Comparison of ENCODE assay signal across 20 mouse cellular contexts in the genomic region with DNA sequence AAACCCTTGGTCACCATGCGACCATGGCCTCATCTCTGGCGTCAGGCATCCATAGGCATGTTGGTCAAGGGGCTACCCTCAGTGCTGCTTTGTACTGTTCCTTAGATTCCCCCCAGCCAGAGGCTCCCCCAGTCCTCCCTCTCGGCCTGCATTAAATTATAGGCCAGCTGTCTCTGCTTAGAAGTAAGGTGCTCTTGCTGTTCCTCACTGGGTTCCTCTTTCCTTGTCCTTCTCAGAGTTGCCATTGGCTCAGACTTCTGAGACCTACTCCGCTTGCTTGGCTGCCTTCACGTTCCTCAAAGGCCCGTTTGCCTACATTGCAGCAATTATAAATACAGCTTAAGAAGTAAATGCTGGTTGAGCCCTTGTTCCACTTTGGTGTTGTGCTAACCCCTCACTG.
DNase-seq lines count a peak whose midpoint lies in the region; ATAC-seq and TF ChIP-seq lines count a peak whose summit lies in the region.
"Had no signal": no experiment of that assay in that cellular context is flagged by ENCODE, and none has a peak within 500 bp of the region (broad histone marks: within the 10 kb centered on the region; RNA-seq: fewer than 3 reads in every experiment).

No protein-coding gene starts in this region.

- no peak overlapping the region for H3K4me2 ChIP-seq in forebrain, embryonic 14.5 days (ENCODE audit: low read length)
- H3K4me2 ChIP-seq in forebrain, postnatal 0 days (ENCODE audit: low read depth) = no peak overlapping the region
- H3K4me2 ChIP-seq in lung, embryonic 16.5 days (ENCODE audit: low read depth, low read length) = no peak overlapping the region
- no peak overlapping the region for H3K4me2 ChIP-seq in embryonic facial prominence, embryonic 13.5 days
- no peak overlapping the region for H3K4me2 ChIP-seq in neural tube, embryonic 15.5 days
- H3K4me2 ChIP-seq: hindbrain, embryonic 12.5 days; midbrain, embryonic 12.5 days had no signal

- no peak overlapping the region for H3K27ac ChIP-seq in forebrain, embryonic 14.5 days (ENCODE audit: low read depth, low read length)
- H3K27ac ChIP-seq in forebrain, postnatal 0 days (ENCODE audit: low read depth, low read length) = no peak overlapping the region
- peak overlapping the region; percentile 27; the same call in 1 of the 2 replicates for H3K27ac ChIP-seq in lung, embryonic 16.5 days (ENCODE audit: low read length)
- peak overlapping the region; percentile 57; the same call in 1 of the 2 replicates for H3K27ac ChIP-seq in embryonic facial prominence, embryonic 13.5 days
- no peak overlapping the region for H3K27ac ChIP-seq in neural tube, embryonic 15.5 days (replicated peaks)
- H3K27ac ChIP-seq: heart, embryonic 10.5 days; hindbrain, embryonic 12.5 days; midbrain, embryonic 12.5 days had no signal

- H3K9ac ChIP-seq in forebrain, embryonic 14.5 days (ENCODE audit: low read length) = no peak overlapping the region
- H3K9ac ChIP-seq in forebrain, postnatal 0 days = no peak overlapping the region
- H3K9ac ChIP-seq in lung, embryonic 16.5 days (ENCODE audit: low read length) = no peak overlapping the region
- H3K9ac ChIP-seq in embryonic facial prominence, embryonic 13.5 days = no peak overlapping the region
- H3K9ac ChIP-seq in neural tube, embryonic 15.5 days (replicated peaks) = no peak overlapping the region
- H3K9ac ChIP-seq: hindbrain, embryonic 12.5 days; liver, postnatal 0 days; midbrain, embryonic 12.5 days had no signal

- 76% methylated on average over 6 of the region's 6 CpGs for WGBS in forebrain, embryonic 14.5 days
- WGBS in forebrain, postnatal 0 days = 69% methylated on average over 6 of the region's 6 CpGs
- WGBS in lung, embryonic 16.5 days = 71% methylated on average over 6 of the region's 6 CpGs
- WGBS in embryonic facial prominence, embryonic 13.5 days = 47% methylated on average over 6 of the region's 6 CpGs
- WGBS in neural tube, embryonic 15.5 days = 80% methylated on average over 6 of the region's 6 CpGs

- peak; percentile 6; the same call in 1 of the 2 replicates for ATAC-seq in forebrain, embryonic 14.5 days
- ATAC-seq in forebrain, postnatal 0 days = no peak
- no peak for ATAC-seq in lung, embryonic 16.5 days (ENCODE audit: low read depth)
- ATAC-seq in embryonic facial prominence, embryonic 13.5 days (ENCODE audit: insufficient number of reproducible peaks, insufficient read depth, low FRiP score, low TSS enrichment, low read depth) = no peak
- 0 out of 2 replicates have a peak, but pooled peaks have one; percentile 3 for ATAC-seq in neural tube, embryonic 15.5 days (ENCODE audit: low FRiP score)
- ATAC-seq: forebrain, embryonic 16.5 days; inflammation-experienced regulatory T-cells, adult 6 months; liver, postnatal 0 days had no signal

- TF ChIP-seq CTCF in forebrain, postnatal 0 days (IDR thresholded peaks at IDR 0.05; ENCODE audit: low read depth) = no peak

- H3K4me3 ChIP-seq in forebrain, embryonic 14.5 days (ENCODE audit: low read depth, low read length) = no peak overlapping the region
- H3K4me3 ChIP-seq in forebrain, postnatal 0 days (ENCODE audit: low read depth, low read length) = no peak overlapping the region
- H3K4me3 ChIP-seq in lung, embryonic 16.5 days (ENCODE audit: low read length) = no peak overlapping the region
- no peak overlapping the region for H3K4me3 ChIP-seq in embryonic facial prominence, embryonic 13.5 days
- H3K4me3 ChIP-seq in neural tube, embryonic 15.5 days (replicated peaks) = no peak overlapping the region
- H3K4me3 ChIP-seq: erythroblast, embryonic 14.5 days; heart, embryonic 10.5 days; hindbrain, embryonic 12.5 days; midbrain, embryonic 12.5 days had no signal

- H3K4me1 ChIP-seq in forebrain, embryonic 14.5 days (ENCODE audit: control insufficient read depth, insufficient read depth, low read length) = peaks cover 4% of the 10 kb centered on the region; the same call in 1 of the 2 replicates
- no peaks in the 10 kb centered on the region for H3K4me1 ChIP-seq in forebrain, postnatal 0 days (ENCODE audit: insufficient read depth)
- no peaks in the 10 kb centered on the region; the same call in 1 of the 2 replicates for H3K4me1 ChIP-seq in lung, embryonic 16.5 days (replicated peaks; ENCODE audit: control insufficient read depth, insufficient read depth, low read length)
- peaks cover 57% of the 10 kb centered on the region for H3K4me1 ChIP-seq in embryonic facial prominence, embryonic 13.5 days
- H3K4me1 ChIP-seq in neural tube, embryonic 15.5 days = peaks cover 29% of the 10 kb centered on the region

- H3K36me3 ChIP-seq in forebrain, embryonic 14.5 days (ENCODE audit: control insufficient read depth, insufficient read depth, low read length) = no peaks in the 10 kb centered on the region
- no peaks in the 10 kb centered on the region for H3K36me3 ChIP-seq in forebrain, postnatal 0 days (ENCODE audit: insufficient read depth)
- no peaks in the 10 kb centered on the region for H3K36me3 ChIP-seq in lung, embryonic 16.5 days (ENCODE audit: control insufficient read depth, insufficient read depth, low read length)
- no peaks in the 10 kb centered on the region for H3K36me3 ChIP-seq in embryonic facial prominence, embryonic 13.5 days
- H3K36me3 ChIP-seq in neural tube, embryonic 15.5 days = no peaks in the 10 kb centered on the region
- H3K36me3 ChIP-seq: heart, embryonic 10.5 days; hindbrain, embryonic 12.5 days; midbrain, embryonic 12.5 days had no signal

- H3K9me3 ChIP-seq in forebrain, embryonic 14.5 days (replicated peaks; ENCODE audit: control insufficient read depth, low read length) = no peaks in the 10 kb centered on the region
- H3K9me3 ChIP-seq in forebrain, postnatal 0 days (ENCODE audit: low read length) = no peaks in the 10 kb centered on the region
- H3K9me3 ChIP-seq in lung, embryonic 16.5 days (ENCODE audit: control insufficient read depth, low read length) = no peaks in the 10 kb centered on the region
- H3K9me3 ChIP-seq in embryonic facial prominence, embryonic 13.5 days = no peaks in the 10 kb centered on the region
- H3K9me3 ChIP-seq in neural tube, embryonic 15.5 days (replicated peaks) = no peaks in the 10 kb centered on the region
- H3K9me3 ChIP-seq: heart, embryonic 10.5 days; hindbrain, embryonic 12.5 days; midbrain, embryonic 12.5 days had no signal

- no peaks in the 10 kb centered on the region for H3K27me3 ChIP-seq in forebrain, embryonic 14.5 days (replicated peaks; ENCODE audit: control insufficient read depth, insufficient read depth, low read length)
- no peaks in the 10 kb centered on the region for H3K27me3 ChIP-seq in forebrain, postnatal 0 days (ENCODE audit: insufficient read depth, low read length)
- H3K27me3 ChIP-seq in lung, embryonic 16.5 days (ENCODE audit: control insufficient read depth, insufficient read depth, low read depth, low read length) = no peaks in the 10 kb centered on the region
- no peaks in the 10 kb centered on the region for H3K27me3 ChIP-seq in embryonic facial prominence, embryonic 13.5 days
- no peaks in the 10 kb centered on the region for H3K27me3 ChIP-seq in neural tube, embryonic 15.5 days (replicated peaks)
- H3K27me3 ChIP-seq: hindbrain, embryonic 12.5 days; midbrain, embryonic 12.5 days had no signal

- DNase-seq in forebrain, embryonic 14.5 days (ENCODE audit: low spot score) = peak; percentile 16
- DNase-seq in forebrain, postnatal 0 days = no peak
- no peak for DNase-seq in lung, postnatal 36 days
- no peak for DNase-seq in right cerebral cortex, adult 18-20 months
- no peak for DNase-seq in cerebellum, postnatal 14 days
- DNase-seq: adrenal gland, postnatal 10 days; cerebellum, adult 11 months; cerebellum, postnatal 25 days; gastrocnemius, postnatal 36 days; liver, postnatal 0 days; thymus, adult 2 months had no signal

Comparison
In these comparisons a context has a peak if more than half of its experiments do, and no peak if none do; other contexts are left out.
1. ATAC-seq: peak in forebrain, embryonic 14.5 days (single experiment) and neural tube, embryonic 15.5 days (single experiment); none in forebrain, postnatal 0 days (single experiment), lung, embryonic 16.5 days (single experiment) and embryonic facial prominence, embryonic 13.5 days (single experiment).
2. H3K27ac ChIP-seq: peak in lung, embryonic 16.5 days (single experiment) and embryonic facial prominence, embryonic 13.5 days (single experiment); none in forebrain, embryonic 14.5 days (single experiment), forebrain, postnatal 0 days (single experiment) and neural tube, embryonic 15.5 days (single experiment).